Mouse (Mus musculus) embryonic facial prominence, embryonic 15.5 days (tissue): ENCODE data around the gene Tmco4. TPM values are rescaled to one million over a fixed set of nuclear protein-coding genes. Genes with fewer than 3 reads are reported as not detected.

Experiments
- ATAC-seq: fragments of 200-750 bp; cut with Nextera tagmentation; 2 replicates; pipeline ENCODE4 v1.8.0; 2017; ENCODE audit warnings: low read depth, moderate TSS enrichment; ENCODE audit not compliant: insufficient number of reproducible peaks, low FRiP score, low TSS enrichment
- H3K27ac ChIP-seq: fragments of 300-500 bp; sonication (generic); replicated peaks from 2 replicates; pipeline ENCODE4 v1.5.1; 2015; ENCODE audit warnings: mild to moderate bottlenecking, inconsistent platforms
- H3K27me3 ChIP-seq: fragments of 300-500 bp; sonication (generic); 2 replicates; pipeline ENCODE4 v1.6.1; 2015; ENCODE audit warnings: inconsistent platforms
- H3K36me3 ChIP-seq: fragments of 300-500 bp; sonication (generic); 2 replicates; pipeline ENCODE4 v1.6.1; 2015; ENCODE audit warnings: mild to moderate bottlenecking, inconsistent platforms
- H3K4me1 ChIP-seq: fragments of 300-500 bp; sonication (generic); 2 replicates; pipeline ENCODE4 v1.6.1; 2015; ENCODE audit warnings: inconsistent platforms
- H3K4me2 ChIP-seq: fragments of 300-500 bp; sonication (generic); replicated peaks from 2 replicates; pipeline ENCODE4 v1.6.1; 2015; ENCODE audit warnings: mild to moderate bottlenecking, inconsistent platforms
- H3K4me3 ChIP-seq: fragments of 300-500 bp; sonication (generic); replicated peaks from 2 replicates; pipeline ENCODE4 v1.5.1; 2015; ENCODE audit warnings: mild to moderate bottlenecking, inconsistent platforms
- H3K9ac ChIP-seq: fragments of 300-500 bp; sonication (generic); 2 replicates; pipeline ENCODE4 v1.6.1; 2015; ENCODE audit warnings: inconsistent platforms
- H3K9me3 ChIP-seq: fragments of 300-500 bp; sonication (generic); replicated peaks from 2 replicates; pipeline ENCODE4 v1.6.1; 2016; ENCODE audit warnings: inconsistent platforms
- WGBS: fragments of 180-500 bp; shearing (Covaris S2); methylation state at CpG from one replicate; pipeline ENCODE4 v1.1.7; 2015; 5-methylcytosine and 5-hydroxymethylcytosine counted together
- polyA plus RNA-seq: library from polyadenylated mRNA; unstranded; fragments of >200 nt; fragmentation: Nextera tagmentation; extraction: Ambion mirVana; gene quantifications from 2 replicates; pipeline ENCODE4 v1.2.1, GENCODE M21; 2015

The Tmco4 gene
- polyA plus RNA-seq, 1 experiment from 2014 or later, result 6.4 TPM

- H3K27me3 ChIP-seq, result no peaks in the 10 kb centered on the region
- no peaks in the 10 kb centered on the region for H3K36me3 ChIP-seq
- no peaks in the 10 kb centered on the region for H3K4me1 ChIP-seq
- no peak overlapping the region for H3K9ac ChIP-seq
- H3K27ac ChIP-seq, result no peak overlapping the region
- WGBS, result 65% methylated on average over 3 of the region's 3 CpGs
- no peaks in the 10 kb centered on the region for H3K9me3 ChIP-seq
- H3K4me2 ChIP-seq, result no peak overlapping the region
- H3K4me3 ChIP-seq, result no peak overlapping the region
- ATAC-seq, result no peak
Measured at GRCm38 (mm10) chr4:139020385-139020784, 47.7 kb downstream of the Tmco4 start.

- H3K27ac ChIP-seq, result no peak overlapping the region
- 21% methylated on average over 2 of the region's 2 CpGs for WGBS
- no peak overlapping the region for H3K4me2 ChIP-seq
- H3K4me1 ChIP-seq, result no peaks in the 10 kb centered on the region
- ATAC-seq, result no peak
- H3K36me3 ChIP-seq, result no peaks in the 10 kb centered on the region
- H3K4me3 ChIP-seq, result no peak overlapping the region
- H3K9me3 ChIP-seq, result no peaks in the 10 kb centered on the region
- no peaks in the 10 kb centered on the region for H3K27me3 ChIP-seq
- no peak overlapping the region for H3K9ac ChIP-seq
Measured at GRCm38 (mm10) chr4:139024379-139024778, 51.7 kb downstream of the Tmco4 start.

- Histone ChIP-seq H3K9me3 (no peaks in the 10 kb centered on the region), H3K9ac (no peak overlapping the region), H3K36me3 (no peaks in the 10 kb centered on the region), H3K4me3 (no peak overlapping the region), H3K27me3 (no peaks in the 10 kb centered on the region), H3K4me1 (no peaks in the 10 kb centered on the region), H3K27ac (no peak overlapping the region), H3K4me2 (no peak overlapping the region)
- WGBS, result 44% methylated on average over 6 of the region's 6 CpGs
- no peak for ATAC-seq
Measured at GRCm38 (mm10) chr4:139030675-139031074, 58.0 kb downstream of the Tmco4 start.

- H3K36me3 ChIP-seq, result no peaks in the 10 kb centered on the region
- H3K4me3 ChIP-seq, result no peak overlapping the region
- H3K27me3 ChIP-seq, result no peaks in the 10 kb centered on the region
- 0 out of 2 replicates have a peak, but pooled peaks cover 4% of the 10 kb centered on the region for H3K9me3 ChIP-seq
- no peak overlapping the region for H3K4me2 ChIP-seq
- H3K9ac ChIP-seq, result no peak overlapping the region
- WGBS, result 58% methylated on average over 12 of the region's 12 CpGs
- ATAC-seq, result no peak
- peaks cover 2% of the 10 kb centered on the region; the same call in 1 of the 2 replicates for H3K4me1 ChIP-seq
- no peak overlapping the region for H3K27ac ChIP-seq
Measured at GRCm38 (mm10) chr4:139032521-139032920, 59.8 kb downstream of the Tmco4 start.

- H3K27me3 ChIP-seq, result no peaks in the 10 kb centered on the region
- H3K4me2 ChIP-seq, result no peak overlapping the region
- H3K36me3 ChIP-seq, result no peaks in the 10 kb centered on the region
- no peak overlapping the region for H3K9ac ChIP-seq
- 0 out of 2 replicates have a peak, but pooled peaks cover 4% of the 10 kb centered on the region for H3K9me3 ChIP-seq
- 75% methylated on average over 11 of the region's 11 CpGs for WGBS
- peaks cover 12% of the 10 kb centered on the region; the same call in 1 of the 2 replicates for H3K4me1 ChIP-seq
- no peak overlapping the region for H3K27ac ChIP-seq
- ATAC-seq, result no peak
- H3K4me3 ChIP-seq, result no peak overlapping the region
Measured at GRCm38 (mm10) chr4:139033263-139034009, 60.7 kb downstream of the Tmco4 start.

GRCm38 (mm10) chr4:139034010-139034367, 61.3 kb downstream of the Tmco4 start:
- no peak overlapping the region for H3K4me2 ChIP-seq
- H3K27me3 ChIP-seq, result no peaks in the 10 kb centered on the region
- no peak overlapping the region for H3K27ac ChIP-seq
- no peak overlapping the region for H3K9ac ChIP-seq
- no peak overlapping the region for H3K4me3 ChIP-seq
- H3K4me1 ChIP-seq, result peaks cover 15% of the 10 kb centered on the region; the same call in 1 of the 2 replicates
- 0 out of 2 replicates have a peak, but pooled peaks cover 4% of the 10 kb centered on the region for H3K9me3 ChIP-seq
- 73% methylated on average over 8 of the region's 8 CpGs for WGBS
- H3K36me3 ChIP-seq, result no peaks in the 10 kb centered on the region
- ATAC-seq, result no peak

- WGBS, result 52% methylated on average over 4 of the region's 4 CpGs
- no peak for ATAC-seq
- Histone ChIP-seq H3K9me3 (0 out of 2 replicates have a peak, but pooled peaks cover 4% of the 10 kb centered on the region), H3K4me2 (no peak overlapping the region), H3K9ac (no peak overlapping the region), H3K27ac (no peak overlapping the region), H3K4me3 (no peak overlapping the region), H3K36me3 (no peaks in the 10 kb centered on the region), H3K4me1 (peaks cover 15% of the 10 kb centered on the region; the same call in 1 of the 2 replicates), H3K27me3 (no peaks in the 10 kb centered on the region)
Measured at GRCm38 (mm10) chr4:139034540-139034939, 61.9 kb downstream of the Tmco4 start.

GRCm38 (mm10) chr4:139034942-139035341, 62.3 kb downstream of the Tmco4 start:
- no peak for ATAC-seq
- H3K9ac ChIP-seq, result no peak overlapping the region
- 90% methylated on average over 3 of the region's 3 CpGs for WGBS
- peaks cover 15% of the 10 kb centered on the region; the same call in 1 of the 2 replicates for H3K4me1 ChIP-seq
- H3K9me3 ChIP-seq, result 0 out of 2 replicates have a peak, but pooled peaks cover 4% of the 10 kb centered on the region
- no peaks in the 10 kb centered on the region for H3K36me3 ChIP-seq
- no peak overlapping the region for H3K4me2 ChIP-seq
- no peak overlapping the region for H3K4me3 ChIP-seq
- no peaks in the 10 kb centered on the region for H3K27me3 ChIP-seq
- no peak overlapping the region for H3K27ac ChIP-seq

- Histone ChIP-seq H3K9me3 (0 out of 2 replicates have a peak, but pooled peaks cover 4% of the 10 kb centered on the region), H3K4me3 (no peak overlapping the region), H3K4me1 (peaks cover 15% of the 10 kb centered on the region; the same call in 1 of the 2 replicates), H3K4me2 (no peak overlapping the region), H3K36me3 (no peaks in the 10 kb centered on the region), H3K27me3 (no peaks in the 10 kb centered on the region), H3K9ac (no peak overlapping the region), H3K27ac (no peak overlapping the region)
- 90% methylated on average over 3 of the region's 3 CpGs for WGBS
- no peak for ATAC-seq
Measured at GRCm38 (mm10) chr4:139035799-139036198, 63.1 kb downstream of the Tmco4 start.

- Histone ChIP-seq H3K27me3 (no peaks in the 10 kb centered on the region), H3K9ac (no peak overlapping the region), H3K4me2 (no peak overlapping the region), H3K4me1 (peaks cover 15% of the 10 kb centered on the region; the same call in 1 of the 2 replicates), H3K36me3 (no peaks in the 10 kb centered on the region), H3K4me3 (no peak overlapping the region), H3K27ac (no peak overlapping the region), H3K9me3 (0 out of 2 replicates have a peak, but pooled peaks cover 4% of the 10 kb centered on the region)
- WGBS, result 55% methylated on average over 17 of the region's 17 CpGs
- ATAC-seq, result no peak
Measured at GRCm38 (mm10) chr4:139037795-139038607, 65.3 kb downstream of the Tmco4 start.
